Mouse (Mus musculus) megakaryocyte-erythroid progenitor cell, adult 5-6 weeks (primary cell): ENCODE results near the gene Mybph. TPM values are rescaled to one million over a fixed set of nuclear protein-coding genes. Genes with fewer than 3 reads are reported as not detected.

Source experiments
- ATAC-seq: replicated peaks from 2 replicates; pipeline ENCODE4 v1.8.0; 2016; ENCODE audit warnings: mild to moderate bottlenecking, inconsistent platforms; ENCODE audit not compliant: severe bottlenecking, poor library complexity, low FRiP score, low TSS enrichment
- total RNA-seq, 2 experiments: library from RNA; stranded (forward) in 1 of 2; stranded (reverse) in 1 of 2; fragments of 200-1000, 215-1000 nt in 1 of 2; fragments of >200 nt in 1 of 2; fragmentation: Nextera tagmentation in 1 of 2; gene quantifications; 2 replicates each; pipeline ENCODE4 v1.2.3; 2014 to 2017

Gene Mybph
- total RNA-seq, 2 experiments from 2014 or later, result not detected

GRCm38 (mm10) chr1:134204230-134204629, 11.0 kb downstream of the Mybph start:
- ATAC-seq, result no peak

GRCm38 (mm10) chr1:134205296-134206018, 12.2 kb downstream of the Mybph start:
- ATAC-seq, result 0 out of 2 replicates have a peak, but pooled peaks have one; percentile 17

- ATAC-seq, result no peak
Observed at GRCm38 (mm10) chr1:134206085-134206484, 12.8 kb downstream of the Mybph start.

GRCm38 (mm10) chr1:134210179-134210755, 17.0 kb downstream of the Mybph start:
- no peak for ATAC-seq

- no peak for ATAC-seq
Observed at GRCm38 (mm10) chr1:134211043-134211442, 17.8 kb downstream of the Mybph start.

GRCm38 (mm10) chr1:134211631-134212030, 18.4 kb downstream of the Mybph start:
- no peak for ATAC-seq

- no peak for ATAC-seq
Observed at GRCm38 (mm10) chr1:134212351-134212750, 19.1 kb downstream of the Mybph start.

- ATAC-seq, result peak; percentile 70
Observed at GRCm38 (mm10) chr1:134213405-134213804, 20.2 kb downstream of the Mybph start.

- ATAC-seq, result no peak
Observed at GRCm38 (mm10) chr1:134215059-134215458, 21.8 kb downstream of the Mybph start.

GRCm38 (mm10) chr1:134215751-134216628, 22.7 kb downstream of the Mybph start:
- ATAC-seq, result no peak

GRCm38 (mm10) chr1:134216629-134216971, 23.4 kb downstream of the Mybph start:
- no peak for ATAC-seq

GRCm38 (mm10) chr1:134217028-134217481, 23.8 kb downstream of the Mybph start:
- no peak for ATAC-seq

- no peak for ATAC-seq
Observed at GRCm38 (mm10) chr1:134217942-134218341, 24.7 kb downstream of the Mybph start.

- ATAC-seq, result no peak
Observed at GRCm38 (mm10) chr1:134219608-134220007, 26.4 kb downstream of the Mybph start.

GRCm38 (mm10) chr1:134221172-134221571, 27.9 kb downstream of the Mybph start:
- no peak for ATAC-seq

GRCm38 (mm10) chr1:134222122-134223055, 29.1 kb downstream of the Mybph start:
- ATAC-seq, result peak; percentile 51; the same call in 1 of the 2 replicates

- ATAC-seq, result no peak
Observed at GRCm38 (mm10) chr1:134224649-134225227, 31.5 kb downstream of the Mybph start.

GRCm38 (mm10) chr1:134225375-134225774, 32.1 kb downstream of the Mybph start:
- no peak for ATAC-seq

GRCm38 (mm10) chr1:134226739-134227138, 33.5 kb downstream of the Mybph start:
- no peak for ATAC-seq
